Mouse (Mus musculus) forebrain, embryonic 14.5 days (tissue): ENCODE data around the gene Atp5f1. TPM values are rescaled to one million over a fixed set of nuclear protein-coding genes. Genes with fewer than 3 reads are reported as not detected.
A peak's percentile ranks its signal among the peaks of the same experiment; 100 is the strongest.

Experiments used
- ATAC-seq: fragments of 200-750 bp; cut with Nextera tagmentation; 2 replicates; pipeline ENCODE4 v1.8.0; 2017; ENCODE audit warnings: mild to moderate bottlenecking, moderate library complexity
- DNase-seq: peaks from one replicate; pipeline ENCODE4 v3.0.0-alpha.2; 2015; ENCODE audit warnings: low spot score
- H3K27ac ChIP-seq: fragments of 300-500 bp; sonication (generic); 2 replicates; pipeline ENCODE4 v1.5.1; 2014; ENCODE audit warnings: low read depth, mild to moderate bottlenecking, control low read depth, low read length, moderate library complexity
- H3K27me3 ChIP-seq: fragments of 300-500 bp; sonication (generic); replicated peaks from 2 replicates; pipeline ENCODE4 v1.6.1; 2014; ENCODE audit warnings: low read length, control low read depth, mixed read lengths; ENCODE audit not compliant: control insufficient read depth, insufficient read depth
- H3K36me3 ChIP-seq: fragments of 300-500 bp; sonication (generic); 2 replicates; pipeline ENCODE4 v1.6.1; 2014; ENCODE audit warnings: low read length, control low read depth; ENCODE audit not compliant: control insufficient read depth, insufficient read depth
- H3K4me1 ChIP-seq: fragments of 300-500 bp; sonication (generic); 2 replicates; pipeline ENCODE4 v1.6.1; 2014; ENCODE audit warnings: antibody characterized with exemption, low read length, control low read depth; ENCODE audit not compliant: control insufficient read depth, insufficient read depth
- H3K4me2 ChIP-seq: fragments of 300-500 bp; sonication (generic); 2 replicates; pipeline ENCODE4 v1.6.1; 2014; ENCODE audit warnings: mild to moderate bottlenecking, control low read depth, low read length
- H3K4me3 ChIP-seq: fragments of 300-500 bp; sonication (generic); 2 replicates; pipeline ENCODE4 v1.5.1; 2014; ENCODE audit warnings: low read depth, low read length, control low read depth
- H3K9ac ChIP-seq: fragments of 300-500 bp; sonication (generic); 2 replicates; pipeline ENCODE4 v1.6.1; 2014; ENCODE audit warnings: mild to moderate bottlenecking, low read length, control low read depth, moderate library complexity
- H3K9me3 ChIP-seq: fragments of 300-500 bp; sonication (generic); replicated peaks from 2 replicates; pipeline ENCODE4 v1.6.1; 2016; ENCODE audit warnings: low read length, control low read depth, mixed read lengths; ENCODE audit not compliant: control insufficient read depth
- WGBS: fragments of 180-500 bp; shearing (Covaris S2); extraction: QIAGEN DNeasy Blood & Tissue Kit; methylation state at CpG from one replicate; pipeline ENCODE4 v1.1.7; 2014; 5-methylcytosine and 5-hydroxymethylcytosine counted together
- polyA plus RNA-seq: library from polyadenylated mRNA; unstranded; fragments of >200 nt; fragmentation: Nextera tagmentation; extraction: Ambion mirVana; gene quantifications from 2 replicates; pipeline ENCODE4 v1.2.1, GENCODE M21; 2014

Atp5f1 gene
- polyA plus RNA-seq, 1 experiment from 2014 or later: 581 TPM

DNA sequence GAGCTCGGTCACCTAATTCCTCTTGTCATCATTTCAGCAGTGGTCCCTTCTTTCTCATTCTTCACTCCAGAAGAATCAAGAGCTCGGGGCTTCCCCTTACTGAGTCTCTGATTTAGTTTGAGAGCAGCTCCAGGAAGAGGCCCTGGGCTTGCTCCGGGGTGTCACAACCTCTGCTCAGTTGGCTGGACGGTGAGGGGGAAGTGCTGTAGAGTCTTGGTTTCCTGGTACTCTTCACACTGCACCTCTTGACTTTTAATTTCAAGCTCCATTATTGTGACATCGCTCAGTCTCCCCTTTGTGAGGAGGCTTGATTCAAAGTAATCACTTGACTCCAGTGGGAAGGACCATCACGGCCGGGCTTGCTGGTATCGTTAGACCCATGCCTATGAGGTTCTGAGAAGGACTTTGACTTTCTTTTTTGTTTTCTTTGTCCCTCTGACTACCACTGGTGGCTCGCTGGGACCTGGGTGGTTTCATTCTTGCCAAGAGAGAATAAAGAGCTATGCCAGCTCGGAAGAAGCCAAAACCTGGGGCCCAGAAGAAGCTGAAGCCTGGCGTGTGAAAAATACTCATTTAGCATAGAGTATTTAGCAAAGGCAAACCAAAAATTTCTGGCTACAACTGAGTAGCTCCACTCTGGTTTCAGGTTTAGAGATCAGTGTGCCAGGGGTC lies 49.2 kb downstream of the Atp5f1 start:
- Histone ChIP-seq H3K27me3 (no peaks in the 10 kb centered on the region), H3K4me3 (no peak overlapping the region), H3K9me3 (no peaks in the 10 kb centered on the region), H3K27ac (no peak overlapping the region), H3K4me2 (no peak overlapping the region), H3K36me3 (no peaks in the 10 kb centered on the region), H3K4me1 (no peaks in the 10 kb centered on the region), H3K9ac (no peak overlapping the region)
- DNase-seq (no peak), ATAC-seq (no peak)
- WGBS: 78% methylated on average over 11 of the region's 11 CpGs

DNA sequence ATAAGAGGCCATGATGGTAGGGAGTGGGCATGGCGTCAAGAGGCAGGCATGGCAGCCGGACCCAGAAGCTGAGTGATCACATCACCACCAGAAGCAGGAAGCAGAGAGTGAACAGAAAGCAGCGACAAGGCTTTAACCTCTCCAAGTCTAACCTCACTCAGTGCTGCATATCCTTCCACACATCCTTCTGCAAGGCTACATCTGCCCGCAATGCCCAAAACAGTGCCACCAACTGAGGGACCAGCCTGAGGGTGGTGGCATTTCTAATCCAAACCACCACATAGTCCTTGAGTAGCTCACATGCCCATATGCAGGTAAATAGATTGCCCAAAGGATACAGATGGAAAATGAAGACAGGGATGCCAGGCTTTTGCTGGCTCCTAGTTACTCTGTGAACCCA lies 50.9 kb downstream of the Atp5f1 start:
- Histone ChIP-seq H3K27me3 (no peaks in the 10 kb centered on the region), H3K36me3 (no peaks in the 10 kb centered on the region), H3K9me3 (no peaks in the 10 kb centered on the region), H3K4me2 (no peak overlapping the region), H3K4me3 (no peak overlapping the region), H3K27ac (no peak overlapping the region), H3K4me1 (no peaks in the 10 kb centered on the region), H3K9ac (no peak overlapping the region)
- 97% methylated on average over 4 of the region's 4 CpGs for WGBS
- ATAC-seq (no peak), DNase-seq (no peak)

DNA sequence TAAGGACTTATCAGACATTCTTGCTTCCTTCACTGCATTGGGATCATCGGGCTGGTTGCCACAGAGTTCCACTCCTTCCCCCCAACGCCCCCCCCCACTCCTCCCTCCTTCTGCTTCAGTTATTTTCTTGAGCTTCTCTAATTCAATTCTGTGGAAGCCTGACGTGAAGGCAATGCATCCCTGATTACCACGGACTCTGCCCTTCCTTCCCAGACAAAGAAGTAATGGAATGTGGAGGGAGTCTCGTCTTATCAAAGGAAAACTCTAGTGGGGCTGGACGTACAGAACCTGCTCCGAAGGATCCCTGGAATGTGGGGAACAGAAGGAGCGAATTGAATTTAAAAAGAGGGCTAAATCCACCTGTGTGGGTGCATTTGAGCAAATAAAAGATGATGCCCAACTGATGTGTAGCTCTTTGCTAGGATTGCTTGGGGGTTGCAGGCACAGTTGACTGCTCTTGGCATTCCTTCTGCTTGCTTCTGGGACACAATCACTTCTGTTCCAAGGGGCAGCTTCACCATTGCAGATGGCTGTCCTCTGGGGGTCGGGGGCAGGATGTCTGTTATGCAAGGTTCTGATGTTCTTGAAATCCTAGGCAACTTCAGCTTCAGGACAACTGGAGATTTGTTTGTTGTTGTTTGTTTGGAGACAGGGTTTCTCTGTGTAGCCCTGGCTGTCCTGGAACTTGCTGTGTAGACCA lies 51.8 kb downstream of the Atp5f1 start:
- H3K4me2 ChIP-seq: no peak overlapping the region
- ATAC-seq (no peak), DNase-seq (no peak)
- H3K27ac ChIP-seq: no peak overlapping the region
- no peaks in the 10 kb centered on the region for H3K27me3 ChIP-seq
- H3K9me3 ChIP-seq: no peaks in the 10 kb centered on the region
- no peaks in the 10 kb centered on the region for H3K36me3 ChIP-seq
- H3K4me3 ChIP-seq: no peak overlapping the region
- WGBS: 40% methylated on average over 9 of the region's 9 CpGs
- H3K9ac ChIP-seq: no peak overlapping the region
- no peaks in the 10 kb centered on the region for H3K4me1 ChIP-seq

DNA sequence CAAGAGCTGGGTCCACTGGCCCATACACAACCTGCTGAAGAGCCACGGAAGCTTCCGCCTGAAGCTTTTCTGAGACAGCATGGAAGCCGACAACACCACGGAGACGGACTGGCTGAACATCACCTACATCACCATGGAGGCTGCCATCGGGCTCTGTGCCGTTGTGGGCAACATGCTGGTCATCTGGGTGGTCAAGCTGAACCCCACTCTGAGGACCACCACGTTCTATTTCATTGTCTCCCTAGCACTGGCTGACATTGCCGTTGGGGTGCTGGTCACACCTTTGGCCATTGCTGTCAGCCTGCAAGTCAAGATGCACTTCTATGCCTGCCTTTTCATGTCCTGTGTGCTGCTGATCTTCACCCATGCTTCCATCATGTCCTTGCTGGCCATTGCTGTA lies 55.2 kb downstream of the Atp5f1 start:
- WGBS: 96% methylated on average over 9 of the region's 9 CpGs
- Histone ChIP-seq H3K36me3 (no peaks in the 10 kb centered on the region), H3K4me1 (no peaks in the 10 kb centered on the region), H3K27me3 (no peaks in the 10 kb centered on the region), H3K27ac (no peak overlapping the region), H3K9ac (no peak overlapping the region), H3K4me2 (no peak overlapping the region), H3K9me3 (no peaks in the 10 kb centered on the region), H3K4me3 (no peak overlapping the region)
- no peak for ATAC-seq
- no peak for DNase-seq

DNA sequence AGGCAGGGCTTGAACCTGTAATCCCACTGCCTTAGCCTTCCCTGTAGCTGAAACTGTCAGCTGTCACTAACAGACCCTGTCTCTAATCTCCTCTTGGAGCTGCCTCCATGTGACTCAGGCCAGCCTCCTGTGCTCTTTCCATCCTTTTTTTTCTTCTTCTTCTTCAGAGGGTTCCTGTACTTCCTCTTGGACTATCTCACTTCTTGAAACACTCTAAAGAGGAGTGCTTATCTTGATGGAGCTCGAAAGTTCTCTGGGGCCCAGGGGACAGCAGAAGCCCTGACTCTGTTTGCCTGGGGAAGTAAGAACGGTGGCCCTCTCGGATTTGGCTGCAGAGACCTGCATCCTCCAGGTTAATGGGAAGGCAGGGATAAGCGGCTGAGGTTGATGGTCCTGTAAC lies 55.7 kb downstream of the Atp5f1 start:
- H3K36me3 ChIP-seq: no peaks in the 10 kb centered on the region
- WGBS: 75% methylated on average over 4 of the region's 4 CpGs
- H3K9me3 ChIP-seq: no peaks in the 10 kb centered on the region
- no peak overlapping the region for H3K9ac ChIP-seq
- H3K27me3 ChIP-seq: no peaks in the 10 kb centered on the region
- H3K4me1 ChIP-seq: no peaks in the 10 kb centered on the region
- ATAC-seq: no peak
- H3K4me2 ChIP-seq: no peak overlapping the region
- H3K4me3 ChIP-seq: no peak overlapping the region
- no peak overlapping the region for H3K27ac ChIP-seq
- DNase-seq: no peak

DNA sequence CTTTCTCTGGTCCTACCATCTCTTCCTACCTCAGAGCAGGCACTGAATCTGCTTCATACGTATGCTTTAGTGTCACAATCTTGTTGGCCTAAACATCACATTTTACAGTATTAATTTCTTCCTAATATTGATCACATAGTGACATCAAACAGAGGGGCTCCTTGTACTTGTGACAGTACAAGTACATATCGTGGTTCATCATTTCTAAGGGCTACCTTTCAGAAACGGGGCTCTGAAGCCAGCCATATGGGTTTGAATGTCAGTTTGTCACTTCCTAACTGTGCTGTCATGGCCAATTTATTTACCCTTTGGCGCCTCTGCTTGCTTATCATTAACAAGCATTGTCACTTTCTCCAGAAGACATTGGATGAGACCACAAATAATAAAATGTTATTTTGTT lies 58.4 kb downstream of the Atp5f1 start:
- Histone ChIP-seq H3K36me3 (no peaks in the 10 kb centered on the region), H3K4me3 (no peak overlapping the region), H3K27ac (no peak overlapping the region), H3K9ac (no peak overlapping the region), H3K4me2 (no peak overlapping the region), H3K27me3 (no peaks in the 10 kb centered on the region), H3K4me1 (no peaks in the 10 kb centered on the region), H3K9me3 (no peaks in the 10 kb centered on the region)
- 79% methylated on average over 4 of the region's 4 CpGs for WGBS
- DNase-seq (no peak), ATAC-seq (no peak)

DNA sequence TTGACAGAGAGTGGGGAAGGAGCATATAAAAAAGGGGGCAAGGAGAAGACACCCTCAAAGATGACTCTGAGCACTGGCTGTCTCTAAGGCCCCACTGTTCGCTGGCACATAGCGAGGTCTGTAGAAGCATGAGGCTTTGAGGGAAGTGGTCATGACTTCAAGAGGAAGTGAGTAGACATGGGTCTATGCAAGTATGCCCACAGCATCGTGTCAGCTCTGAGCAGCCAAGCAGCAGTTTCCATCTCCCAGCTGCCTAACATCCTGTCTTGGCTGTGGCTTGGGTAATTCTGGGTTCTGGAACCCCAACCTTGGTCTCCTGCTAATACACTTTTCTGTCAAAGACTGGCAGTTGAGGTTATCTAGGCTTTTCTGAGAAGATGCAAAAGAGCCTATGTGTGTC lies 59.2 kb downstream of the Atp5f1 start:
- Histone ChIP-seq H3K27ac (no peak overlapping the region), H3K9ac (no peak overlapping the region), H3K4me3 (no peak overlapping the region), H3K4me2 (no peak overlapping the region), H3K27me3 (no peaks in the 10 kb centered on the region), H3K9me3 (no peaks in the 10 kb centered on the region), H3K36me3 (no peaks in the 10 kb centered on the region), H3K4me1 (no peaks in the 10 kb centered on the region)
- DNase-seq (no peak), ATAC-seq (no peak)
- 90% methylated on average over 3 of the region's 3 CpGs for WGBS

DNA sequence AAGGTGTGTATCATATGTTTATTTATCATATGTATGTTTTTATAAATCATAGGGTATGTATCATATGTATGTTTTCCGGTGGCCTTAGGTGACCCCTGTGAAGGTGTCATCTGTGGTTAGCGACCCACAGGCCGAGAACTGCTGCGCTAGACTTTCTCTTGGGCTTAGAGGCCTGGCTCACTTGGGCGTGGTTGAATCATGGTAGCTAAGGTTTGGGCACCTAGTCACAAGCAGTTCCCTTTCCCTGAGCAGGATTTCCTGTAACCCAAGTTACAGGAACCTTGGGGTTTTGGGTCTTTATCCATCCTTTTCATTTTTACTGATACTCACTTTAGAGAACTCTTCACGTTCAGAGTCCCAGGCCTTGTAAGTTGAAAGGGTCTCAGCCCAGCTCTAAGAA lies 59.6 kb downstream of the Atp5f1 start:
- Histone ChIP-seq H3K9me3 (no peaks in the 10 kb centered on the region), H3K4me2 (no peak overlapping the region), H3K4me1 (no peaks in the 10 kb centered on the region), H3K27ac (no peak overlapping the region), H3K27me3 (no peaks in the 10 kb centered on the region), H3K36me3 (no peaks in the 10 kb centered on the region), H3K4me3 (no peak overlapping the region), H3K9ac (no peak overlapping the region)
- 82% methylated on average over 6 of the region's 6 CpGs for WGBS
- ATAC-seq: no peak
- no peak for DNase-seq

DNA sequence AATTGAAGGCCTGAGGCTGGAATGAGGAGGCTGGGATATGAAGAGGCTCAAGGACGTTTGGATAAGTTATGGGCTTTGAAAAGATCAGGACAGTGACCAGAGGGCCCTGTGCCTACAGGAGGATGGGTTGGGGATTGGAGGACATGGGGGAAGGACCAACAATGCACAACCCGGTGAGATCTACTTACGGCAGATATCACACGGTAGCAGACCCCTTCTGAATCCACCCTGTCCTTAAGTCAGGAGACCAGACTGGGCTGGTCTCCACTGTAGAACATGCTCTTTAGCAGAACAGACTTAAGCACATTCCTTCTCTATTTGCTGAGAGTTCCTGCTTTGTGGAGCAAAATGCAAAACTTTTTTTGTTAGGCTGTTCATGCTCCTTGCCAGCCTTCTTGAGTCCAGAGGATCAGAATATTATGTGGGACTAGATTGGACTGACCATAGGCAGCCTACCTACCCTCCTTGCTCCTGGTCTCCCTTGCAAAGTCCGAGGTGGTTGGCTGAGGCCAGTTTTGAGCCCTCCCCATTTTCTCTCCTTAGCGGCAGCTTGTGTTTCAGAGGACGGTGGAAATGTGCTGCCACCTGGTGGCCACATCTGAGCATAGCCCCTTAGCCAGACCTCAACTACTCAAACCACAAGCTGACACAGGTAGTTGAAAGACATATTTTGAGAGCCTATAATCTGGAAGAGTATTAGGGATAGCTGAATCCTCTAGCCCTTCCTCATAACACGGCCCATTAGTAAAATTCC lies 60.3 kb downstream of the Atp5f1 start:
- peak; percentile 80 for ATAC-seq
- H3K4me2 ChIP-seq: no peak overlapping the region
- DNase-seq: peak; percentile 80
- 41% methylated on average over 8 of the region's 8 CpGs for WGBS
- no peaks in the 10 kb centered on the region for H3K9me3 ChIP-seq
- no peak overlapping the region for H3K9ac ChIP-seq
- H3K36me3 ChIP-seq: no peaks in the 10 kb centered on the region
- H3K27ac ChIP-seq: no peak overlapping the region
- no peak overlapping the region for H3K4me3 ChIP-seq
- H3K27me3 ChIP-seq: no peaks in the 10 kb centered on the region
- no peaks in the 10 kb centered on the region for H3K4me1 ChIP-seq
